Mouse (Mus musculus): ENCODE measurements around the gene Lrrc8e.

The Lrrc8e gene

GRCm38 (mm10) chr8:4257350-4257749 is 30.7 kb downstream of the Lrrc8e start:
- DNase-seq (ENCODE audit: low read depth), result no peak

GRCm38 (mm10) chr8:4258233-4258632 is 31.6 kb downstream of the Lrrc8e start:
- peak; percentile 81 for DNase-seq (ENCODE audit: low read depth)

GRCm38 (mm10) chr8:4258678-4259077 is 32.1 kb downstream of the Lrrc8e start:
- DNase-seq (ENCODE audit: low read depth), result peak; percentile 59

- peak; percentile 93 for DNase-seq (ENCODE audit: low read depth)
Measured at GRCm38 (mm10) chr8:4259125-4259804, 32.6 kb downstream of the Lrrc8e start, which contains the start of gene Ctxn1. Gene Ctxn1, minus strand, starts transcription at chr8:4259274.

- DNase-seq (ENCODE audit: low read depth), result no peak
Measured at GRCm38 (mm10) chr8:4259805-4260170, 33.2 kb downstream of the Lrrc8e start.

- DNase-seq (ENCODE audit: low read depth), result no peak
Measured at GRCm38 (mm10) chr8:4263105-4263791, 36.6 kb downstream of the Lrrc8e start.

- no peak for DNase-seq (ENCODE audit: low read depth)
Measured at GRCm38 (mm10) chr8:4265160-4265914, 38.7 kb downstream of the Lrrc8e start.

GRCm38 (mm10) chr8:4267627-4268026 is 41.0 kb downstream of the Lrrc8e start:
- no peak for DNase-seq (ENCODE audit: low read depth)

GRCm38 (mm10) chr8:4269609-4270008 is 43.0 kb downstream of the Lrrc8e start:
- no peak for DNase-seq (ENCODE audit: low read depth)

GRCm38 (mm10) chr8:4275275-4276110 is 48.9 kb downstream of the Lrrc8e start, which contains the start of gene Timm44:
Gene Timm44, minus strand, starts transcription at chr8:4275913.
- DNase-seq (ENCODE audit: low read depth), result peak; percentile 94

- DNase-seq (ENCODE audit: low read depth), result no peak
Measured at GRCm38 (mm10) chr8:4276111-4276465, 49.5 kb downstream of the Lrrc8e start.
